Mouse (Mus musculus) skeletal muscle tissue, adult 2 months (tissue): ENCODE results near the gene Vac14.
A peak's percentile ranks its signal among the peaks of the same experiment; 100 is the strongest.

ENCODE experiments used
- DNase-seq: peaks from one replicate; pipeline ENCODE4 v3.0.0-alpha.2; 2012; ENCODE audit warnings: low read depth, low spot score

The Vac14 gene

GRCm38 (mm10) chr8:110618391-110619207 lies at the start of gene Vac14:
Gene Vac14 (plus strand): TSS chr8:110618585.
- DNase-seq = peak; percentile 90

- DNase-seq = no peak
These were observed 25.7 kb upstream of the Vac14 start for GRCm38 (mm10) chr8:110592641-110593040.

GRCm38 (mm10) chr8:110594164-110594563 lies 24.2 kb upstream of the Vac14 start:
- no peak for DNase-seq

- DNase-seq = no peak
These were observed 13.8 kb upstream of the Vac14 start for GRCm38 (mm10) chr8:110604556-110604955.

- no peak for DNase-seq
These were observed 12.9 kb upstream of the Vac14 start for GRCm38 (mm10) chr8:110605401-110606015.

- no peak for DNase-seq
These were observed 2.7 kb upstream of the Vac14 start for GRCm38 (mm10) chr8:110615730-110616129.

GRCm38 (mm10) chr8:110617801-110618358 lies 505 bp upstream of the Vac14 start:
- no peak for DNase-seq

- DNase-seq = no peak
These were observed 806 bp downstream of the Vac14 start for GRCm38 (mm10) chr8:110619208-110619574.

GRCm38 (mm10) chr8:110619919-110620318 lies 1.5 kb downstream of the Vac14 start:
- no peak for DNase-seq

- no peak for DNase-seq
These were observed 8.0 kb downstream of the Vac14 start for GRCm38 (mm10) chr8:110626431-110626830.

GRCm38 (mm10) chr8:110629245-110630063 lies 11.1 kb downstream of the Vac14 start:
- DNase-seq = peak; percentile 45

- DNase-seq = no peak
These were observed 11.7 kb downstream of the Vac14 start for GRCm38 (mm10) chr8:110630079-110630478.

GRCm38 (mm10) chr8:110630571-110631071 lies 12.2 kb downstream of the Vac14 start:
- DNase-seq = peak; percentile 73

GRCm38 (mm10) chr8:110631201-110631600 lies 12.8 kb downstream of the Vac14 start:
- no peak for DNase-seq

GRCm38 (mm10) chr8:110633814-110634213 lies 15.4 kb downstream of the Vac14 start:
- no peak for DNase-seq

- DNase-seq = no peak
These were observed 17.8 kb downstream of the Vac14 start for GRCm38 (mm10) chr8:110636182-110636581.

- no peak for DNase-seq
These were observed 23.9 kb downstream of the Vac14 start for GRCm38 (mm10) chr8:110642331-110642730.

- DNase-seq = no peak
These were observed 24.8 kb downstream of the Vac14 start for GRCm38 (mm10) chr8:110643177-110643576.

GRCm38 (mm10) chr8:110644422-110644821 lies 26.0 kb downstream of the Vac14 start:
- no peak for DNase-seq

- no peak for DNase-seq
These were observed 26.5 kb downstream of the Vac14 start for GRCm38 (mm10) chr8:110644901-110645300.

- no peak for DNase-seq
These were observed 27.0 kb downstream of the Vac14 start for GRCm38 (mm10) chr8:110645340-110645739.

- peak; percentile 67 for DNase-seq
These were observed 27.7 kb downstream of the Vac14 start for GRCm38 (mm10) chr8:110646064-110646463.
